Mouse (Mus musculus) embryonic stem cell, embryonic (primary cell): ENCODE data around the gene Fndc11.

Experiments
- CTCF ChIA-PET, 4 experiments: fragments of 300-600 bp in 2 of 4; fragments of 350-600 bp in 2 of 4; sonication (Branson Sonifier 250); formaldehyde crosslinking; loops; one replicate each; lab custom pipeline; 2022; ENCODE audit warnings: inconsistent platforms in 2 of 4; lab: Charles Lee
- POLR2A ChIA-PET, 4 experiments: fragments of 300-600 bp in 2 of 4; fragments of 350-600 bp in 2 of 4; sonication (Branson Sonifier 250); formaldehyde crosslinking; loops; one replicate each; lab custom pipeline; 2022; ENCODE audit warnings: antibody characterized with exemption in 4 of 4, inconsistent platforms in 1 of 4; lab: Charles Lee

The Fndc11 gene

GRCm38 (mm10) chr2:181219538-181220216 lies at the start of gene Fndc11:
Gene Fndc11, plus strand, starts transcription at chr2:181220013.
- CTCF ChIA-PET, result interaction anchor here (0.6 to 2.1 kb wide), 14 partner anchors 9 to 487 kb away, joined by 3 to 17 read pairs (median 4); partner anchors contain the start of gene Ppdpf (in 3 of the 4)
- POLR2A ChIA-PET, result interaction anchor here in 3 of 4 experiments (0.6 to 5.2 kb wide), 29 partner anchors 8 to 381 kb away, joined by 3 to 42 read pairs (median 4); partner anchors contain the start of genes Ppdpf (in 3 of the 3), Dnajc5 (in 1 of the 3), Rtel1 (in 1 of the 3) and Srms (in 1 of the 3)

- ChIA-PET CTCF (interaction anchor here in 1 of 4 experiments (1.0 kb wide), 1 partner anchor 12 kb away, joined by 3 read pairs; no protein-coding TSS in a partner anchor), POLR2A (interaction anchor here in 1 of 4 experiments (0.6 to 1.0 kb wide), 3 partner anchors 12 to 917 kb away, joined by 3 to 4 read pairs (median 3); partner anchors contain the start of gene Ppdpf)
Observed at GRCm38 (mm10) chr2:181174646-181175045, 45.2 kb upstream of the Fndc11 start.

GRCm38 (mm10) chr2:181178015-181178414 lies 41.8 kb upstream of the Fndc11 start:
- POLR2A ChIA-PET, result interaction anchor here in 2 of 4 experiments (0.6 to 1.4 kb wide), 4 partner anchors 9 to 667 kb away, joined by 3 to 4 read pairs (median 3); partner anchors contain the start of gene Ppdpf (in 2 of the 2)
- CTCF ChIA-PET, result interaction anchor here in 2 of 4 experiments (0.7 to 1.3 kb wide), 2 partner anchors 9 to 271 kb away, joined by 3 to 8 read pairs; partner anchors contain the start of gene Ppdpf (in 1 of the 2)

- CTCF ChIA-PET, result interaction anchor here in 2 of 4 experiments (0.7 to 1.3 kb wide), 3 partner anchors 8 to 271 kb away, joined by 3 to 8 read pairs (median 5); partner anchors contain the start of gene Ppdpf (in 1 of the 2)
- POLR2A ChIA-PET, result interaction anchor here in 2 of 4 experiments (0.6 to 1.4 kb wide), 6 partner anchors 8 to 667 kb away, joined by 3 to 4 read pairs (median 3); partner anchors contain the start of gene Ppdpf (in 2 of the 2)
Observed at GRCm38 (mm10) chr2:181178471-181178870, 41.3 kb upstream of the Fndc11 start.

- POLR2A ChIA-PET, result no interaction called here
- CTCF ChIA-PET, result no interaction called here
Observed at GRCm38 (mm10) chr2:181180898-181181297, 38.9 kb upstream of the Fndc11 start.

GRCm38 (mm10) chr2:181186635-181187034 lies 33.2 kb upstream of the Fndc11 start:
- POLR2A ChIA-PET, result interaction anchor here in 3 of 4 experiments (0.5 to 3.5 kb wide), 80 partner anchors 8 to 1068 kb away, joined by 3 to 25 read pairs (median 4); partner anchors contain the start of genes Fndc11 (in 3 of the 3), Arfrp1 (in 2 of the 3), Dnajc5 (in 2 of the 3) and Rtel1 (in 2 of the 3)
- CTCF ChIA-PET, result interaction anchor here (0.5 to 2.7 kb wide), 85 partner anchors 8 to 1606 kb away, joined by 3 to 43 read pairs (median 4); partner anchors contain the start of genes Rtel1 (in 4 of the 4), Arfrp1 (in 3 of the 4), Fndc11 (in 3 of the 4) and Srms (in 3 of the 4)

GRCm38 (mm10) chr2:181187121-181188000 lies 32.5 kb upstream of the Fndc11 start, which contains the start of gene Ppdpf:
Gene Ppdpf, plus strand, starts transcription at chr2:181187247.
- POLR2A ChIA-PET, result interaction anchor here in 3 of 4 experiments (0.5 to 3.5 kb wide), 83 partner anchors 9 to 1068 kb away, joined by 3 to 25 read pairs (median 4); partner anchors contain the start of genes Fndc11 (in 3 of the 3), Arfrp1 (in 2 of the 3), Dnajc5 (in 2 of the 3) and Rtel1 (in 2 of the 3)
- CTCF ChIA-PET, result interaction anchor here (0.5 to 2.7 kb wide), 77 partner anchors 9 to 1683 kb away, joined by 3 to 43 read pairs (median 4); partner anchors contain the start of genes Rtel1 (in 4 of the 4), Arfrp1 (in 3 of the 4), Fndc11 (in 3 of the 4) and Srms (in 3 of the 4)

- POLR2A ChIA-PET, result interaction anchor here in 3 of 4 experiments (0.6 to 3.5 kb wide), 31 partner anchors 10 to 240 kb away, joined by 3 to 25 read pairs (median 4); partner anchors contain the start of genes Fndc11 (in 2 of the 3), Srms (in 2 of the 3), Arfrp1 (in 1 of the 3) and Rtel1 (in 1 of the 3)
- CTCF ChIA-PET, result interaction anchor here in 3 of 4 experiments (0.7 to 2.7 kb wide), 10 partner anchors 10 to 490 kb away, joined by 3 to 43 read pairs (median 3); partner anchors contain the start of genes Arfrp1 (in 1 of the 3), Srms (in 1 of the 3) and Zgpat (in 1 of the 3)
Observed at GRCm38 (mm10) chr2:181188681-181189080, 31.1 kb upstream of the Fndc11 start.

- CTCF ChIA-PET, result interaction anchor here in 3 of 4 experiments (0.6 to 1.6 kb wide), 11 partner anchors 9 to 489 kb away, joined by 3 to 4 read pairs (median 3); partner anchors contain the start of genes Arfrp1 (in 1 of the 3), Srms (in 1 of the 3) and Zgpat (in 1 of the 3)
- POLR2A ChIA-PET, result interaction anchor here in 3 of 4 experiments (0.5 to 3.5 kb wide), 22 partner anchors 9 to 181 kb away, joined by 3 to 21 read pairs (median 5); partner anchors contain the start of genes Fndc11 (in 2 of the 3), Srms (in 2 of the 3), Arfrp1 (in 1 of the 3) and Zgpat (in 1 of the 3)
Observed at GRCm38 (mm10) chr2:181189321-181189720, 30.5 kb upstream of the Fndc11 start.

- CTCF ChIA-PET, result interaction anchor here in 1 of 4 experiments (0.7 kb wide), 1 partner anchor 22 kb away, joined by 4 read pairs; the partner anchor contains the start of gene Srms
- POLR2A ChIA-PET, result interaction anchor here in 2 of 4 experiments (1.1 to 1.5 kb wide), 4 partner anchors 22 to 410 kb away, joined by 3 to 5 read pairs (median 4); partner anchors contain the start of gene Fndc11 (in 1 of the 2)
Observed at GRCm38 (mm10) chr2:181191385-181191784, 28.4 kb upstream of the Fndc11 start.

GRCm38 (mm10) chr2:181191936-181192335 lies 27.9 kb upstream of the Fndc11 start:
- ChIA-PET POLR2A (interaction anchor here in 1 of 4 experiments (1.1 to 1.3 kb wide), 2 partner anchors 11 to 21 kb away, joined by 3 read pairs; partner anchors contain the start of genes Ptk6 and Srms), CTCF (no interaction called here)

GRCm38 (mm10) chr2:181193044-181193443 lies 26.8 kb upstream of the Fndc11 start:
- POLR2A ChIA-PET, result interaction anchor here in 1 of 4 experiments (1.0 to 1.3 kb wide), 4 partner anchors 10 to 27 kb away, joined by 3 read pairs; partner anchors contain the start of genes Fndc11, Ptk6 and Srms
- CTCF ChIA-PET, result interaction anchor here in 1 of 4 experiments (0.7 kb wide), 1 partner anchor 114 kb away, joined by 4 read pairs; no protein-coding TSS in a partner anchor

GRCm38 (mm10) chr2:181196628-181197300 lies 23.0 kb upstream of the Fndc11 start:
- CTCF ChIA-PET, result interaction anchor here in 1 of 4 experiments (0.6 kb wide), 1 partner anchor 45 kb away, joined by 3 read pairs; the partner anchor contains the start of gene Helz2
- POLR2A ChIA-PET, result interaction anchor here in 2 of 4 experiments (1.4 to 2.1 kb wide), 2 partner anchors 10 to 11 kb away, joined by 3 to 8 read pairs; partner anchors contain the start of gene Ppdpf (in 1 of the 2)

- ChIA-PET CTCF (no interaction called here), POLR2A (interaction anchor here in 2 of 4 experiments (0.6 to 1.1 kb wide), 2 partner anchors 15 to 252 kb away, joined by 3 to 4 read pairs; partner anchors contain the start of gene Ppdpf (in 1 of the 2))
Observed at GRCm38 (mm10) chr2:181201606-181202005, 18.2 kb upstream of the Fndc11 start.

GRCm38 (mm10) chr2:181202422-181202821 lies 17.4 kb upstream of the Fndc11 start, which contains the start of gene Ptk6:
Gene Ptk6, minus strand, starts transcription at chr2:181202789.
- POLR2A ChIA-PET, result interaction anchor here in 2 of 4 experiments (0.6 to 1.4 kb wide), 4 partner anchors 10 to 74 kb away, joined by 3 to 4 read pairs (median 3); partner anchors contain the start of gene Ppdpf (in 1 of the 2)
- CTCF ChIA-PET, result interaction anchor here in 1 of 4 experiments (0.6 kb wide), 1 partner anchor 40 kb away, joined by 3 read pairs; the partner anchor contains the start of gene Helz2
